Mouse (Mus musculus): ENCODE measurements around the gene Tgif2. TPM values are rescaled to one million over a fixed set of nuclear protein-coding genes. Genes with fewer than 3 reads are reported as not detected.

The Tgif2 gene
- polyA plus RNA-seq, 1 experiment, result 5.5 TPM

DNA sequence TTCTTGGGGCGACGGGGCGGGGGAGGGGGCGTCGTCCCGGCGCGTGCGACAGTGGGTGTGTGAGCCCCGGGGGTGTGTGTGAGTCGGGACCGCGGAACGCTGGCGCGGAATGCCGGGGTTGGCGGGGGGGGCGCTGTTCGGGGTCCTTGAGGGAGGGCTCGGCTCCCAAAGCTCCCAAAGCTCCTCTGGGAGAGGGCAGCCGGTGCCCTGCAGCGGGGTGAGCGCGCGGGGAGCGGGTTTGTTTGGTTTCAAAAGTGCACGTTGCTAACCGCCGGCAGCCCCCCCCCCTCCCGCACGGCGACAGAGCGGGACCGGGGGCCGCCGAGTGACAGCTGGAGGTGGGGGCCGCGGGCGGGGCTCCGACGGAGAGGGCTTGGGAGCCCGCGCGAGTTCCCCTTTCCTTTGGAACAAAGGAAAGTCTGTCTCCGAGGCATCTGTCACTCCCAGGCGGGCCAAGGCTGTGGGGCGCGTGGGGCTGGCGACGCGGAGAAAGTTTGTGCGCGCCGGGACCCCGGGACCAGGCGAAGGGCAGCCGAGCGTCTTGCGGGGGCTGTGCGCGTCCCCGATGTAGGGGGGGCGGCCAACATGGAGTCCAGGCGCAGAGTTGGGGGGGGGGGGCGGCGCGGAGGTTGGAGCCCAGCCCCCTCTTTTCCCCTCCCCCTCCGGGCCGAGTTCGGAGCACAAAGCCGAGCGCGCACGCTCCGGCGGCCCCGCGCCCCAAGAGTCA lies 657 bp downstream of the Tgif2 start:
- Histone ChIP-seq H3K4me1 (ENCODE audit: control insufficient read depth, insufficient read depth, low read length) (no peaks in the 10 kb centered on the region; the same call in 1 of the 2 replicates), H3K27ac (ENCODE audit: control insufficient read depth, insufficient read depth, low read depth, low read length, poor library complexity) (no peak overlapping the region; the same call in 1 of the 2 replicates)
- TF ChIP-seq POLR2A (IDR thresholded peaks at IDR 0.05; ENCODE audit: borderline replicate concordance, control insufficient read depth, low read depth, low read length), result no peak
- TF ChIP-seq CTCF (IDR thresholded peaks at IDR 0.05; ENCODE audit: control insufficient read depth, insufficient read depth, low read length), result no peak

DNA sequence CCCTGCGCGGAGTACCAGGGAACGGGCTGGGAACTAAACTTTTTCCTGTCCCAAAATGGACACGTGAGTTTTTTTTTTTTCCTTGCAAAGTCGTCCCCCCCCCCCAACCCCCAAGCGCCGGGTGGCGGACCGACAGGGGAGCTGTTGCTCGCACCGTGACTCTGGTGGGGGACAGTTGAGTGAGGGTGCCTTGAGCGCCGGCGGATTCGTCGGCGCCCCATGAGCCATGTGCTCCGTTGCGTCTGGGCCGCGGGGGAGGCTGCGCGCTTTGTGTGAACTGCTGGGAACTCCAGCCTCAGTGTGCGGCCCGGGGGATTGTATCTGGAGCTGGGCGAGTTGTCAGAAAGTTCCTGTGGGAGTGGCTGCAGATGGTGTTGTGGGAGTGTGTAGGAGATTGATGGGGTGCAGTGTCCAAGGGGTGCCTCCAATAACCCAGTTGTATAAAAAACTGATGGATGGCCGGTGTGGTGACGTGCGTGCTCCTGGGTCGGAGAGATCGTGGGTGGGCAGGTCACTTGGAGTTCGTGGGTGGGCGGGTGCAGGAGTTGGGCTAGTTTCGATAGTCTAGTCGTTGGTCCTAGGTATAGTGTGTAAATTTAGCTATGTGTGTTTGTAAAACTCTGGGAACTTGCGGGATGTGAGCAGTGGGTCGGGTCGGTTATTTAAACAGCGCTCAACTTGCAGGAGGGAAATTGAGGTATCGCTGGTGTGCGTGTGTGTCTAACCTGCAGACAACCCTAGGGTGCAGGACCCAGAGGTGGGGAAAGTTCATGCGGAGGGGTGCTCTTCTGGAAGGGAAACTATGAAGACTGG lies 1.4 kb downstream of the Tgif2 start:
- 2% methylated on average over 42 of the region's 42 CpGs for WGBS
- Histone ChIP-seq H3K27ac (ENCODE audit: control insufficient read depth, insufficient read depth, low read depth, low read length, poor library complexity) (no peak overlapping the region), H3K4me1 (ENCODE audit: control insufficient read depth, insufficient read depth, low read length) (no peaks in the 10 kb centered on the region; the same call in 1 of the 2 replicates), H3K4me3 (replicated peaks; ENCODE audit: control insufficient read depth, low read depth, low read length) (peak overlapping the region; percentile 46)
- TF ChIP-seq CTCF (IDR thresholded peaks at IDR 0.05; ENCODE audit: control insufficient read depth, insufficient read depth, low read length) (no peak), POLR2A (IDR thresholded peaks at IDR 0.05; ENCODE audit: borderline replicate concordance, control insufficient read depth, low read depth, low read length) (no peak)

More for the DNA sequence above, 657 bp downstream of the Tgif2 start:
- peak overlapping the region; percentile 51 for H3K4me3 ChIP-seq (replicated peaks; ENCODE audit: control insufficient read depth, low read depth, low read length)
- under 1% methylated on average over 72 of the region's 79 CpGs for WGBS

DNA sequence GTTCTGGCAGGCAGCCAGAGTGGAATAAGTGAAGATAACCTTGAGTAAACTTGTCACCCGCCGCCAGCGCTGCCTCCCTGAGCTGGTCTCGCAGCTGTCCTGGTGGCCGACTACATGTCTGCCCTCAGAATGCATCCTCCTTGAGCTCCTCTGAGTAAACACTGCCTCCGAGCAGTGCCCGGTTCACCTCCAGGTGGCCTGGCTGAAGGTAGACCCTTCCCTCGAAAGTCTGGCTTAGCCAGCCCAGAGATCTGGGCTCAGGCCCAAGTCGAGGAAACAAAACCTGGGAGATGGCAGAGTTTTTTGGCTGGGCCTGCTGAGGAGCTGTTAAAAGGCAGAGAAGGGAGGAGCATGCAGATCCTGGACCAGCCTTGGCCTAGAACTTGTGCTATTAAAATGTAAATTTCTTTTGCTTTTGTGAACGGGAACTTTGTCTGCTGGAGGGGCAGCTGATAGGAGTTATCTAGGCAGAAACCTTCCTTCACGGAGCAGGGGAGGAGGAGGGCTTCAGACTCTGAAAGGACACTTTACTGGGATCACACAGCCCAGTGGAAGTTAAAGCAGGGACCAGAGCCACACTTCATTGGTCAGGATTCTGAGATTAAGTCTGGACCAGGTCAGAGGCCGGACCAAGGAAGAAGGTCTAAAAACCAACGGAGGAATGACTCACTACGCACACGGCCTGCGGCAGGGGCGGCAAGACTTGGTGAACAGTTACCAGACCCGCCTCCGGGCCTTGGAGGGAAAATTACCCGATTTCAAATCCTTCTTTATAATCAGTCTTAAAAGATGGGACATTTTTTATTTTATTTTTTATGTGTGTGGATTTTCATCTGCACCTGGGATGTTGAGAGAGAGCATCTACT lies 2.3 kb downstream of the Tgif2 start:
- H3K4me1 ChIP-seq (ENCODE audit: control insufficient read depth, insufficient read depth, low read length), result no peaks in the 10 kb centered on the region; the same call in 1 of the 2 replicates
- no peak overlapping the region for H3K27ac ChIP-seq (ENCODE audit: control insufficient read depth, insufficient read depth, low read depth, low read length, poor library complexity)
- H3K4me3 ChIP-seq (replicated peaks; ENCODE audit: control insufficient read depth, low read depth, low read length), result peak overlapping the region; percentile 46
- TF ChIP-seq CTCF (IDR thresholded peaks at IDR 0.05; ENCODE audit: control insufficient read depth, insufficient read depth, low read length) (no peak), POLR2A (IDR thresholded peaks at IDR 0.05; ENCODE audit: borderline replicate concordance, control insufficient read depth, low read depth, low read length) (no peak)
- 34% methylated on average over 20 of the region's 20 CpGs for WGBS

DNA sequence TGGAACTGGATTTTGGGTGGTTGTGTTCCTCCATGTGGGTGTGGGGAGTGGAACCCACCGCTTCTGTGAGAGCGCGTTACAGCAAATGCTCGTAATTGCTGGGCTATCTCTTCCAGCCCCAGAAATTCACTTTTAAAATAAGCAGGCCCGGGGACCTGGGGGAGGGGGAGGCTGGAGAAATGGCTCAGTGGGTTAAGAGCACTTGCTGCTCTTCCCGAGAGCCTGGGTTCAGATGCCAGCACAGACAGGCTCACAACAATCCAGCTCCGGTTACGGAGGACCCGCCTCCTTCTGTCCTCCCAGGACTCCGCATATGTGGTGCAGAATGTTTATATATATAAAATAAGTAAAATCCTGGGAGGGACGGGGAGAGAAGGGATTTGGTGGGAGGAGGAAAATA lies 2.9 kb downstream of the Tgif2 start:
- WGBS, result 85% methylated on average over 11 of the region's 11 CpGs
- Histone ChIP-seq H3K27ac (ENCODE audit: control insufficient read depth, insufficient read depth, low read depth, low read length, poor library complexity) (no peak overlapping the region), H3K4me1 (ENCODE audit: control insufficient read depth, insufficient read depth, low read length) (no peaks in the 10 kb centered on the region; the same call in 1 of the 2 replicates), H3K4me3 (replicated peaks; ENCODE audit: control insufficient read depth, low read depth, low read length) (no peak overlapping the region)
- no peak for TF ChIP-seq CTCF (IDR thresholded peaks at IDR 0.05; ENCODE audit: control insufficient read depth, insufficient read depth, low read length)
- TF ChIP-seq POLR2A (IDR thresholded peaks at IDR 0.05; ENCODE audit: borderline replicate concordance, control insufficient read depth, low read depth, low read length), result no peak

DNA sequence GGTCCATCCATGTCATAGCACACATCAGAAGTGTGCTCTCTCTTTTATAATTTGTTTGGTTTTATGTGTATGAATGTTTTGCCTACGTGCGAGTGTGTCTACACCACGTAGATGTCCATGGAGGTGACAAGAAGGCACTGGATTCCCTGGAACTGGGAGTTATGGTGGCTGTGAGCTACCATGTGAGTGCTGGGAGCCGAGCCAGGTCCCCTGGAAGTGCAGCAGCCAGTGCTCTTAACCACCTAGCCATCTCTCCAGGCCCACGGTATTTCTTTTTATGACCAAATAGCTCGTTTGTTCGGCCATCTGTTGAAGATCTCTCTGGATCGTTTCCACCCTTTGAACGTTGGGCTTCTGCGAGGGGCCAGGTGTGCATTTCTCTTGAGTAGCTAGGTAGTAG lies 3.5 kb downstream of the Tgif2 start:
- no peak for TF ChIP-seq CTCF (IDR thresholded peaks at IDR 0.05; ENCODE audit: control insufficient read depth, insufficient read depth, low read length)
- no peak for TF ChIP-seq POLR2A (IDR thresholded peaks at IDR 0.05; ENCODE audit: borderline replicate concordance, control insufficient read depth, low read depth, low read length)
- Histone ChIP-seq H3K4me3 (replicated peaks; ENCODE audit: control insufficient read depth, low read depth, low read length) (no peak overlapping the region), H3K27ac (ENCODE audit: control insufficient read depth, insufficient read depth, low read depth, low read length, poor library complexity) (no peak overlapping the region), H3K4me1 (ENCODE audit: control insufficient read depth, insufficient read depth, low read length) (no peaks in the 10 kb centered on the region; the same call in 1 of the 2 replicates)
- WGBS, result 80% methylated on average over 10 of the region's 10 CpGs

DNA sequence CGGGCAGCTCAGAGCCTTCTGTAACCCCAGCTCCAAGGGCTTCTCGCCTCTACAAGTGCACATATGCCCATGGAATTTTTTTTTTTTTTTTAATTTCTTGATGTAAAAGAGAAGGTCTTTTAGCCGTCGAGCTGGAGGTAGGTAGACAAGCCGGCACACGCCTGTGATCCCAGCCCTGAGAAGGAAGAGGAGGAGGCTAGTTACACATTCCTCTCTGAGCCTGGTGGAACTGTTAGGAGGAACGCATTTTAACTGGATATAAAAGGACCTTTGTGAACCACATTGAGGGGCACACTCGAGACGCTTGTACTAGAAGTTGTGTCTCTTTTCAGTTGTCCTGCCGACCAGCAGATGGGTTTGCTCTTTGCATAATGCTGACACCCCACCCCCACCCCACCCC lies 4.9 kb downstream of the Tgif2 start:
- no peak for TF ChIP-seq POLR2A (IDR thresholded peaks at IDR 0.05; ENCODE audit: borderline replicate concordance, control insufficient read depth, low read depth, low read length)
- Histone ChIP-seq H3K4me3 (replicated peaks; ENCODE audit: control insufficient read depth, low read depth, low read length) (no peak overlapping the region), H3K4me1 (ENCODE audit: control insufficient read depth, insufficient read depth, low read length) (no peaks in the 10 kb centered on the region; the same call in 1 of the 2 replicates), H3K27ac (ENCODE audit: control insufficient read depth, insufficient read depth, low read depth, low read length, poor library complexity) (no peak overlapping the region)
- 89% methylated on average over 10 of the region's 10 CpGs for WGBS

DNA sequence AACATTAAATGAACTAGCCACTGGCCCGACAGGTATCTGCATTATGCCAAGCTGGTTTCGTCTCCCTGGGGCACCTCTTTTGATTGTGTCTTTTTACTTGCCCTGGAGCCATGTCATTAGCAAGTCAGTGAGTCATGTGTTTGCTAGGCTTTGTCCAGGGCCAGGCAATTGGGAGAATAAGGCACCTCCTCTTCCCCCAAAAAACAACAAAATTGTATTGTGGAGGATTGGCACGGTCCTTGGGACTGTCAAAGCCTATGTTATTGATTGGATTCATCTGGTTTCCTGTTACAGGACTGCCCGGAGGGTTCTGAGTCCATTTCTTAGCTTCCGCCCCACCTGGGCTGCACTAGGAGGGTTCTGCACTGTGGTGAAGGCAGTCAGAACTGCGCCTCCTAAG lies 7.8 kb downstream of the Tgif2 start:
- Histone ChIP-seq H3K4me1 (ENCODE audit: control insufficient read depth, insufficient read depth, low read length) (peaks cover 3% of the 10 kb centered on the region), H3K27ac (ENCODE audit: control insufficient read depth, insufficient read depth, low read depth, low read length, poor library complexity) (no peak overlapping the region), H3K4me3 (replicated peaks; ENCODE audit: control insufficient read depth, low read depth, low read length) (no peak overlapping the region)
- WGBS, result 78% methylated on average over 6 of the region's 6 CpGs
- TF ChIP-seq POLR2A (IDR thresholded peaks at IDR 0.05; ENCODE audit: borderline replicate concordance, control insufficient read depth, low read depth, low read length), result no peak
- no peak for TF ChIP-seq CTCF (IDR thresholded peaks at IDR 0.05; ENCODE audit: control insufficient read depth, insufficient read depth, low read length)
